Mouse (Mus musculus) testis, postnatal 14 days (tissue): ENCODE measurements at regions not wholly inside any gene's neighbourhood (a gene's known extent, or its start where the extent isn't known, plus 50 kb on each side); places are given as distances from the start of the nearest gene placed in this dataset.

ENCODE experiments used
- DNase-seq: peaks from one replicate; pipeline ENCODE4 v3.0.0; 2021; ENCODE audit warnings: low spot score

- no peak for DNase-seq
Observed at GRCm38 (mm10) chr13:25548551-25548950, 278.2 kb upstream of the Nrsn1 start.

GRCm38 (mm10) chr13:25547150-25548145, 277.1 kb upstream of the Nrsn1 start:
- no peak for DNase-seq

GRCm38 (mm10) chr13:25524094-25524493, 253.8 kb upstream of the Nrsn1 start:
- DNase-seq: no peak

GRCm38 (mm10) chr13:25507355-25507754, 237.1 kb upstream of the Nrsn1 start:
- no peak for DNase-seq

- no peak for DNase-seq
Observed at GRCm38 (mm10) chr13:25494492-25495034, 224.3 kb upstream of the Nrsn1 start.

- no peak for DNase-seq
Observed at GRCm38 (mm10) chr13:25490036-25490435, 219.7 kb upstream of the Nrsn1 start.

- no peak for DNase-seq
Observed at GRCm38 (mm10) chr13:25483309-25483708, 213.0 kb upstream of the Nrsn1 start.

GRCm38 (mm10) chr13:25451917-25452316, 181.6 kb upstream of the Nrsn1 start:
- DNase-seq: no peak

- DNase-seq: no peak
Observed at GRCm38 (mm10) chr13:25451357-25451861, 181.1 kb upstream of the Nrsn1 start.

GRCm38 (mm10) chr13:25429701-25430418, 159.6 kb upstream of the Nrsn1 start:
- no peak for DNase-seq

GRCm38 (mm10) chr13:25403182-25403795, 133.0 kb upstream of the Nrsn1 start:
- DNase-seq: no peak

GRCm38 (mm10) chr13:25402691-25403090, 132.4 kb upstream of the Nrsn1 start:
- no peak for DNase-seq

- no peak for DNase-seq
Observed at GRCm38 (mm10) chr13:25401936-25402504, 131.7 kb upstream of the Nrsn1 start.

- DNase-seq: no peak
Observed at GRCm38 (mm10) chr13:25392770-25393290, 122.5 kb upstream of the Nrsn1 start.

GRCm38 (mm10) chr13:25362627-25362967, 92.3 kb upstream of the Nrsn1 start:
- no peak for DNase-seq

GRCm38 (mm10) chr13:25361850-25362626, 91.7 kb upstream of the Nrsn1 start:
- DNase-seq: no peak

- DNase-seq: no peak
Observed at GRCm38 (mm10) chr13:25347558-25347957, 77.3 kb upstream of the Nrsn1 start.

- DNase-seq: no peak
Observed at GRCm38 (mm10) chr13:25343309-25343708, 73.0 kb upstream of the Nrsn1 start.

GRCm38 (mm10) chr13:25341826-25342225, 71.5 kb upstream of the Nrsn1 start:
- no peak for DNase-seq

GRCm38 (mm10) chr13:25333803-25334202, 63.5 kb upstream of the Nrsn1 start:
- no peak for DNase-seq
